Mouse (Mus musculus): ENCODE measurements around the gene Eef1akmt4. TPM values are rescaled to one million over a fixed set of nuclear protein-coding genes. Genes with fewer than 3 reads are reported as not detected.
"Not testable (repeated sequence)": the region's sequence is repeated elsewhere in the genome, so short reads cannot be mapped to it uniquely, and the experiment has no call there.

The Eef1akmt4 gene
- polyA plus RNA-seq, 1 experiment: 10.4 TPM

DNA sequence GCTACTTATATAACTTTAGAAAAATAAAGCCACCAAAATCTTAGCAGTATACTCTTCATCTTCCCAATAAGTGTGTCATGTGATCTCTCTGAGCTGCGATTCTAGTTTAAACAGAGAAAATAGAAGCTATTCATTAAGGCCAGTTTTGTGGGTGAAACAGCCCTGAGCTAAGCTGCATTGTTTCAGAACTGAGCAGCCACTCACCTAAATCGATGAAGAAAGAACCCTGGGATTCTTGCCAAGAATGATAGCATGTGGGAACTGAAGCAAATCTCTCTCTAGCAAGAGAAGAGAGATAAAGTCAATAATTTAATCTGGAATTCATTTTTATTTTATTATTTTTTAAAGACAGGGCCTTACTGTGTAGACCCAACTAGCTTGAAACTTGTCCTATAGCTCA, 11.8 kb downstream of the Eef1akmt4 start:
- DNase-seq (ENCODE audit: low spot score): no peak

DNA sequence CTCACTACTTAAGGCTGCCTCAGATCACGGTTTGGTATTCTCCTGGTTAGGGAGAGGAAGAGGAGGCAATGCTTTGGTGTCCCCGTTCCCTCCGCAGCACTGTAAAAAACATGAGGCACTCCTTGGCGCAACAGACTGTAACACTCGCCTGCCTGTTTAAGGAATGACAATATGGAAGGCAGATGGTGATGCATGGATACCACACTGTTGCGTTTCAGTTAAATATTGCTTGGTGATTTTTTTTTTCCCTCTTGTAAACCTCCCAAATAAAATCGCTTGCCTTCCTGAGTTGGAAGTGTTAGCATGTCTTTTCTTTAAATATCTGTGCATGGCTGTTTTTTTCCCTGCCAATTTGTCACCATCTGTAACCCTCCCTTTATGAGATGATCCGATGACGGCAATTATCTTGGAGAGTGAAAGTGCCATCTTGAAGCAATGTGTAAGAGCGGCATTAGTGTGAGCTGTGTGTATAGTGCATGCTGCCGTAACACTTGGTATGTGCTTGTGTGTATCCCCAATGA, 17.5 kb downstream of the Eef1akmt4 start:
- no peak for DNase-seq (ENCODE audit: low spot score)

DNA sequence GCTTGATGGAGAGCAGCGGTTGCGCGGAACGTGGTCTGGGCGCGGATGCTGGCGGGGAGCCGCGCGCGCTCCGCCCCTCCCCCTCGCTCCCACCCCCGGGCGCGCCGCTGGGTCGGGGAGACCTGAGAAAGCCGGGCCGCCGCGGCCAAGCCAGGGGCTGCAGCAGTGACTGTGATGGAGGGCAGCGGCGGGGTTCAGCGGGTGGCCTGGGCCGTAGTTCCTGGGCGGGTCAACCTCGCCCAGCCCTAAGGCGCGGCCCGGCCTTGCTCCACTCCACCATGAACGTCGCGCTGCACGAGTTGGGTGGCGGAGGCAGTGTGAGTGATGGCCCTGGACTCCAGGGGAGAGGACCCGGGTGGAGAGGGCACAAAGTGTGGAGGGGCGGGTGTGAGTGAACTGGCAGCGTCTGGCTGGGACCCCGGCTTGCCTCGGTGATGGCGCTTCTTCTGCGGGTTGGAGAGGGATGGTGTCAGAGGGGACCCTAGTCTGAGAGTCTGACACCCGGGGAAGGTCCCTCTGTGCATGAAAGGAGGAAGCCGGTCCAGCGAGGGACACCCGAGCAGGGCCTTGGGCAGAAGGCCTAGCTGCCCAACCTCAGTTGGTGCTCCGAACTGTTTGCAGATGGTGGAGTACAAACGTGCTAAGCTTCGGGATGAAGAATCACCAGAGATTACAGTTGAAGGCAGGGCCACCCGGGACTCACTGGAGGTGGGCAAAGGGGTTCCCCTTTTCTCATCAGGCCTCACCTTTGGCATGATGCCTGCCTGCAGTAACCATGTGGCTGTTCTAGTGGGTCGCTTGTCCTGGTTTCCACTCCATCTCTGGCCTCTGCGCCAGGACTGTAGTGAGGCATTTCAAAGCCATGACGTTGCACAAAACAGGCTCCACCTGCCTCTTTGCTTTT, 18.6 kb downstream of the Eef1akmt4 start, which contains the start of gene Ece2:
TSS of gene Ece2 (plus strand) at position 98 of the 904 bp plus-strand sequence.
- DNase-seq (ENCODE audit: low spot score): no peak

DNA sequence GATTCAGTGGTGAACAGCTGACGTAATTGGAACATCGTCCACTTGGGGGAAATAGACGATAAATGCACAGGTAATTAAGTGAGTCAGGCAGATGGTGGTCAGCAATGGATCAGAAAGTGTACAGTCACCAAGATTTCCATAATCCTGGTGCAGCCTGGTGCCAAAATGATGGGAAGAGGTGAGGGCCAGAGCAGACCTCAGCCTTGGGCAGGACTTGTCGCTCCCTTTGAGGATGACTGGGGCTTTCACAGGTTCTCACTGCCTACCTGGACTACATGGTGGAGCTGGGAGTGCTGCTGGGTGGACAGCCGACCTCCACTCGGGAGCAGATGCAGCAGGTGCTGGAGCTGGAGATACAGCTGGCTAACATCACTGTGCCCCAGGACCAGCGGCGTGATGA, 26.0 kb downstream of the Eef1akmt4 start:
- no peak for DNase-seq (ENCODE audit: low spot score)

DNA sequence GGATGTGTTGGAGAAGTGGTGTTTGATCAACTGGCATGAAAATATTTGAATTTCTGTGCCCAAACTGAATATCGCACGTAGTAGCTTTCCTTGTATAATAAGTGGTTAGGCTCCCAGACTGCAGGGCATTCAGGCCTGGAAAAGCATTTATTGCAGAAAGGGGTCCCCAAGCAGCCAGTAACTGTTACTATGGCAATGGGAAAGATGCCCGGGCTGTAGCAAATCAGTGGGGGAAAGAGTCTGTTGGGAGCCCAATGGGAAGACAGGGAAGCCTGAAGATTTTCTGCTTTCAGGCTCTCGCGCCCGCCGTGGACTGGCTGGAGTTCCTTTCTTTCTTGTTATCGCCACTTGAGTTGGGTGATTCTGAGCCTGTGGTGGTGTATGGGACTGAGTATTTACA, 27.0 kb downstream of the Eef1akmt4 start:
- DNase-seq (ENCODE audit: low spot score): no peak

DNA sequence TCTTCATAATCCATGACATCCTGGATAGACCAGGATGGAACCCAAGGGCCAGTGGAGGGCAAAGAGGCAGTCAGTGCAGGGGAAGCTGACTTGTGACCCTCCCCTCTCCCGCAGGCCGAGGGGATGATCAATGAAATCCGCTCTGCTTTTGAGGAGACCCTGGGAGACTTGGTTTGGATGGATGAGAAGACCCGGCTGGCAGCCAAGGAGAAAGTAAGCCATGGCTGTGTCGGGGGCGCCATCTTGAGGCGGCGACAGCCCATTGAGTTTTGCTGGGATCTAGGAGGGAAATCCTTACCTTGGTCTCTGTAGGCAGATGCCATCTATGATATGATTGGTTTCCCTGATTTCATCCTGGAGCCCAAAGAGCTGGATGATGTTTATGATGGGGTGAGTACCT, 30.8 kb downstream of the Eef1akmt4 start:
- peak; percentile 44 for DNase-seq (ENCODE audit: low spot score)

DNA sequence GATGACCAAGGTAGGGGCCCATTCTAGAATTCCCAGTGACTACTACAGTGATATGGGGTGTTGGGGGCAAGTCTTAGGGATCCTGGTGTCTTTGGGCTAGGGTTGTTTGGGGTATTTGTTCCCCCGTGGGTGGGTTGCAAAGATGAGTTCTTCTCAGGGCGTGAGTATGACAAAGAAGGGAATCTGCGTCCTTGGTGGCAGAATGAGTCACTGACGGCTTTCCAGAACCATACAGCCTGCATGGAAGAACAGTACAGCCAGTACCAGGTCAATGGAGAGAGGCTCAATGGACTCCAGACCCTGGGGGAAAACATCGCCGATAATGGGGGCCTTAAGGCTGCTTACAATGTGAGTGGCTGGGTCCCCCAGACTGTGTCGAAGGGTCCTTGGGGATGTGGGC, 32.5 kb downstream of the Eef1akmt4 start:
- DNase-seq (ENCODE audit: low spot score): no peak

DNA sequence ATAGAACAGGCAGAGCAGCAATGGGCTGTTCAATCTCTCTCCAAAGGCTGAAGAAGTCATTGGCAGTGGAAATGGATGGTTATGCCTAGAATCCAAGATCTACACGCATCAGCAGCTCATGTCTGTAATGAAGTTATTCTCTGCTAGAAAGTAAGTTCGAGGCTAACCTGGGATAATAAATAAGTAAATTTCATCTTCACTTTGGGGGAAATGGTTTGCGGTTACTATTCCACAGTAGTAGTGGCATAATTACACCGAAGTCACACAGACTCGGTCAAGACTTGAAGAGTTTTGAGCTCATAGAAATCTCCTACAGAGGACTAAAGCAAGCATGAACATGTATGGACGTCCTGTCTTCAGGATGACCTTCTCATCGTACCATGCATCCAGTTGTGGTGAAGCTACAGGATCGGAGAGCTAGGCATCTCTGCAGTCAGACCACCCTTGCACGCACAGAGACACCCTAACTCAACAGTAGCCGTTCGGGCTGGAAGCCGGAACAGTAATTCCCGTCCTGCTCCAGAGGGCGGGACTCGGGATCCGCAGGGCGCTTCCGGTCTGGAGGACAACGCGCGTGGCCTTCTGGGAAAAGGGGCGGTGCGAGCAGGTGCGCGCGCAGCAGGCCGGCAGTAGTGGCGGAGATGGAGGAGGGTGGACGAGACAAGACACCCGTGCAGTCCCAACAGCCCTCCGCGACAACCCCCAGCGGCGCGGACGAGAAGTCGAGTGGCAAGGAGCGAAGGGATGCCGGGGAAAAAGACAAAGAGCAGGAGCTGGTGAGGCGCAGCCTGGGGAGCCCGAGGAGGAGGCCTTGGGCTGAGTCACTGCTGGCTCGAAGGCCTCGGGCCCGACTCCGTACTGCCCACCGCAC, 39.9 kb downstream of the Eef1akmt4 start, which contains the start of gene Psmd2:
TSS of gene Psmd2 (plus strand) at position 577 of the 871 bp plus-strand sequence.
- peak; percentile 93 for DNase-seq (ENCODE audit: low spot score)

DNA sequence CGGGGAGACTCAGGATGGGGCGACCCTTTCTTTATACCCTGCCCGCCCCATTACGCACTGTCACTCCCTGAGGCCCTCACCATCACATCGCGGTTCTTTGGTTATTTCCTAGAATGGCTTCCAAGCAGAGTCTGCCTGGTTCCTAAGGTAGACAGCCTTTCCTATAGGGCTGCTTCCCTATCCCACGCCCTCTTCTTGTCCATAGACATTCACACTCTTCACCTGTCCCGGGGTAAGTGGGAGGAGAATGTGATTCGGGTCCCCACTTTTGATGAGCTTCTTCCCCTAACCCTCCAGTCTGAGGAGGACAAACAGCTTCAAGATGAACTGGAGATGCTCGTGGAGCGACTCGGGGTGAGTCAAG, 40.5 kb downstream of the Eef1akmt4 start:
- no peak for DNase-seq (ENCODE audit: low spot score)

DNA sequence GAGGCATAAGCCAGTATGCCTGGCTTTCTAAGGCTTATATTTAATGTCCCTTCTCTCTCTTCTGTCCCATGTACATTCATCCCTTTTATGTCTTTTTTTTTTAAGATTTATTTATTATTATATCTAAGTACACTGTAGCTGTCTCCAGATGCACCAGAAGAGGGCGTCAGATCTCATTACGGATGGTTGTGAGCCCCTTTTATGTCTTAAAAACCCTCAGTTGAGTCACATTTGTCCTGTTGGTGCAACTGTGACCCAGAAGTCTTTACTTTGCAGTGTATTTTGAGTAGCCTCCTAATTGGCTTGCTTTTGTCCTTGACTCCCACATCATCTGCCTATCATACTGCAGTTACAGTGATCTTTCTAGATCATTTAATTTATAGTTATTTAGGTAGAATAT, 41.9 kb downstream of the Eef1akmt4 start:
- no peak for DNase-seq (ENCODE audit: low spot score)

DNA sequence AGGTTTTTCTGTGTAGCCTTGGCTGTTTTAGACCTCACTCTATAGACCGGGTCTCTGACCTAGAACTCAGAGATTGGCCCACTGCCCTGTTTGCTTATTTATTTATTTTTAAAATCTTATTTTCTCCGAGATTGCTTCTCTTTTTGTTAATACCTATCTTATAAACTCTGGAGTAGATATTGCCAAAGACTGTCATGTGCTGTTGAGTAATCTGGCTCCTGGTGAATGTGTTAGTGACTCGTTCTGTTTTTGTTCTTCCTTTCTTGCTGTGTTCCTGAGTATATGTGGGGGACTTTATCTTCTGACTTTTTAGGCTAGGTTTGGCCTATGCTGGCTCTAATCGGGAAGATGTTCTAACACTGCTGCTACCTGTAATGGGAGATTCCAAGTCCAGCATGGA, 46.3 kb downstream of the Eef1akmt4 start:
- DNase-seq (ENCODE audit: low spot score): no peak

DNA sequence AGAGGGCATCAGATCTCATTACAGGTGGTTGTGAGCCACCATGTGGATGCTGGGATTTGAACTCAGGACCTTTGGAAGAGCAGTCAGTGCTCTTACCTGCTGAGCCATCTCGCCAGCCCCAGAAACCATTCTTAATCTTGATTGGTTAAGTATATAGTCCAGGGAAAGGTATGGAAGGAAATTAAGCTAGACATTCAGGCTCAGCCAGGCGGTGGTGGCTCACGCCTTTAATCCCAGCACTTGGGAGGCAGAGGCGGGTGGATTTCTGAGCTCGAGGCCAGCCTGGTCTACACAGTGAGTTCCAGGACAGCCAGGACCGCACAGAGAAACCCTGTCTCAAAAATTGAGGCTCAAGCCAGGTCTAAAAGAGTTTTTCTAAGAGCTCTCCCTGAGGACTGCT, 56.6 kb downstream of the Eef1akmt4 start, which contains the start of gene Eif4g1:
TSS of gene Eif4g1 (plus strand) at position 301 of the 400 bp plus-strand sequence.
- not testable (repeated sequence) for DNase-seq (ENCODE audit: low spot score)

Other genes starting within 250 kb of the Eef1akmt4 start
- 128 and 170 TPM in 2 replicates for gene Abcc5, start 185.2 kb upstream of the Eef1akmt4 start, polyA plus RNA-seq (2012; rRNA removed)
- 33.2 and 34.2 TPM in 2 replicates for gene Eif2b5, start 112.8 kb upstream of the Eef1akmt4 start, polyA plus RNA-seq (2012; rRNA removed)
- 22.5 and 38.0 TPM in 2 replicates for gene Dvl3, start 94.6 kb upstream of the Eef1akmt4 start, polyA plus RNA-seq (2012; rRNA removed)
- gene Ap2m1, start 76.1 kb upstream of the Eef1akmt4 start, polyA plus RNA-seq (2012; rRNA removed): 411 and 488 TPM in 2 replicates
- gene Abcf3, start 63.0 kb upstream of the Eef1akmt4 start, polyA plus RNA-seq (2012; rRNA removed): 40.8 and 41.5 TPM in 2 replicates
- 4.1 and 7.0 TPM in 2 replicates for gene Vwa5b2, start 22.1 kb upstream of the Eef1akmt4 start, polyA plus RNA-seq (2012; rRNA removed)
- not detected in 2 replicates for gene Gm49333, start within 50 bp of the Eef1akmt4 start, polyA plus RNA-seq (2012; rRNA removed)
- gene Alg3, start 142 bp downstream of the Eef1akmt4 start, polyA plus RNA-seq (2012; rRNA removed): 12.4 and 16.1 TPM in 2 replicates
- gene Camk2n2, start 9.7 kb downstream of the Eef1akmt4 start, polyA plus RNA-seq (2012; rRNA removed): 1.8 and 1.9 TPM in 2 replicates
- 2.1 and 2.5 TPM in 2 replicates for gene Ece2, start 18.2 kb downstream of the Eef1akmt4 start, polyA plus RNA-seq (2012; rRNA removed)
- gene Psmd2, start 40.1 kb downstream of the Eef1akmt4 start, polyA plus RNA-seq (2012; rRNA removed): 126 and 133 TPM in 2 replicates
- 199 and 209 TPM in 2 replicates for gene Eif4g1, start 56.7 kb downstream of the Eef1akmt4 start, polyA plus RNA-seq (2012; rRNA removed)
- gene Fam131a, start 81.6 kb downstream of the Eef1akmt4 start, polyA plus RNA-seq (2012; rRNA removed): 14.4 and 18.1 TPM in 2 replicates
- 36.3 and 40.9 TPM in 2 replicates for gene Polr2h, start 106.1 kb downstream of the Eef1akmt4 start, polyA plus RNA-seq (2012; rRNA removed)
- gene Clcn2, start 106.2 kb downstream of the Eef1akmt4 start, polyA plus RNA-seq (2012; rRNA removed): 12.8 and 14.0 TPM in 2 replicates
- gene Chrd, start 121.5 kb downstream of the Eef1akmt4 start, polyA plus RNA-seq (2012; rRNA removed): 18.1 and 18.5 TPM in 2 replicates
- 3.0 and 3.4 TPM in 2 replicates for gene Thpo, start 122.9 kb downstream of the Eef1akmt4 start, polyA plus RNA-seq (2012; rRNA removed)

Measured in urinary bladder, adult 2 months (tissue).